26 mouse cellular contexts compared by ENCODE assay signal in genomic region chr14:77298327-77298726, GRCm38 (mm10).
"Had no signal": no experiment of that assay in that cellular context is flagged by ENCODE, and none has a peak within 500 bp of the region (broad histone marks: within the 10 kb centered on the region; RNA-seq: fewer than 3 reads in every experiment).

No protein-coding gene starts in this region.

- H3K36me3 ChIP-seq: heart, embryonic 13.5 days; heart, embryonic 15.5 days; hindbrain, embryonic 10.5 days; hindbrain, embryonic 12.5 days; intestine, embryonic 15.5 days; limb, embryonic 10.5 days; limb, embryonic 12.5 days; liver, embryonic 13.5 days; liver, embryonic 15.5 days had no signal

- H3K4me3 ChIP-seq: heart, adult 2 months; heart, embryonic 13.5 days; heart, embryonic 15.5 days; hindbrain, embryonic 10.5 days; hindbrain, embryonic 12.5 days; intestine, embryonic 15.5 days; left cerebral cortex, adult 2 months; limb, embryonic 10.5 days; limb, embryonic 12.5 days; liver, embryonic 13.5 days; liver, embryonic 15.5 days had no signal

- H3K27ac ChIP-seq: heart, adult 2 months; heart, embryonic 13.5 days; heart, embryonic 15.5 days; hindbrain, embryonic 10.5 days; hindbrain, embryonic 14.5 days; intestine, embryonic 15.5 days; left cerebral cortex, adult 2 months; limb, embryonic 10.5 days; limb, embryonic 12.5 days; liver, embryonic 13.5 days; liver, embryonic 15.5 days had no signal

- DNase-seq: gastrocnemius, postnatal 25 days; heart, adult 2 months; heart, postnatal 10 days; heart, postnatal 4 days; kidney, adult 18-20 months; kidney, adult 8-10 months; kidney, postnatal 10 days; kidney, postnatal 25 days; kidney, postnatal 4 days; liver; liver, embryonic 13.5 days had no signal

- H3K9me3 ChIP-seq: heart, embryonic 13.5 days; heart, embryonic 15.5 days; hindbrain, embryonic 10.5 days; hindbrain, embryonic 12.5 days; intestine, embryonic 15.5 days; limb, embryonic 10.5 days; limb, embryonic 12.5 days; liver, embryonic 13.5 days; liver, embryonic 15.5 days had no signal

- H3K4me2 ChIP-seq: heart, embryonic 11.5 days; heart, embryonic 13.5 days; heart, embryonic 15.5 days; hindbrain, embryonic 12.5 days; hindbrain, embryonic 14.5 days; intestine, embryonic 15.5 days; limb, embryonic 12.5 days; liver, embryonic 11.5 days; liver, embryonic 13.5 days; liver, embryonic 15.5 days had no signal

- ATAC-seq: hindbrain, embryonic 16.5 days; inflammation-experienced regulatory T-cells, adult 6 months; intestine, embryonic 15.5 days; intestine, postnatal 0 days had no signal

- H3K27me3 ChIP-seq: heart, embryonic 13.5 days; heart, embryonic 15.5 days; hindbrain, embryonic 12.5 days; intestine, embryonic 15.5 days; limb, embryonic 12.5 days; liver, embryonic 13.5 days; liver, embryonic 15.5 days had no signal

- H3K4me1 ChIP-seq: heart, embryonic 15.5 days; hindbrain, embryonic 10.5 days; hindbrain, embryonic 12.5 days; intestine, embryonic 15.5 days; limb, embryonic 10.5 days; limb, embryonic 12.5 days; liver, embryonic 13.5 days; liver, embryonic 15.5 days had no signal

- H3K9ac ChIP-seq: heart, embryonic 13.5 days; heart, embryonic 15.5 days; hindbrain, embryonic 12.5 days; hindbrain, embryonic 14.5 days; intestine, embryonic 15.5 days; limb, embryonic 12.5 days; liver, embryonic 13.5 days; liver, embryonic 15.5 days had no signal
